Mouse (Mus musculus) CD8-positive naive resting alpha-beta T cell, adult 2 months (primary cell): ENCODE results near the gene Rhox2a.
"Not testable (repeated sequence)": the region's sequence is repeated elsewhere in the genome, so short reads cannot be mapped to it uniquely, and the experiment has no call there.

Source experiments
- DNase-seq, 2 experiments: peaks; one replicate each; pipeline ENCODE4 v3.0.0; 2022; ENCODE audit warnings: low read depth in 2 of 2, low spot score in 2 of 2

Gene Rhox2a

DNA sequence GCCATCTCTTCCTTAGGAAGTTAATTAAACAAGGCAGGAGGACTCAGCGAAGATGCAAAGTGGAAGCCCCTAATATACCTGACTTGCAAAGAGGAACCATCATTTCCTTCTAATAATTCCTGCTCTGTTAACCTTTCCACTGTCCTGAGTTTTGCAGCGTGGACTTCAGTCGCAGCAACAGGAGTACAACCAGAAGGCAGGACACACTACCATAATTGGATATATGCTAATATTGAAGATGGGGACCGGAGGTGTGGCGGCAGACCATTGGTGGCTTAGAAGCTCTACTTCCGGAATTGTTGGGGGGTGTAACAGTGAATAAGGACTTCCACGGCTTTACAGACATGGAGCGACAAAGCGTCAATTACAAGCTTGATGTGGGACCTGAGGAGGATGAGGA, at the start of gene Rhox2a:
Rhox2a (plus strand) TSS at position 301 of the 400 bp plus-strand sequence.
- DNase-seq, result not testable (repeated sequence)

DNA sequence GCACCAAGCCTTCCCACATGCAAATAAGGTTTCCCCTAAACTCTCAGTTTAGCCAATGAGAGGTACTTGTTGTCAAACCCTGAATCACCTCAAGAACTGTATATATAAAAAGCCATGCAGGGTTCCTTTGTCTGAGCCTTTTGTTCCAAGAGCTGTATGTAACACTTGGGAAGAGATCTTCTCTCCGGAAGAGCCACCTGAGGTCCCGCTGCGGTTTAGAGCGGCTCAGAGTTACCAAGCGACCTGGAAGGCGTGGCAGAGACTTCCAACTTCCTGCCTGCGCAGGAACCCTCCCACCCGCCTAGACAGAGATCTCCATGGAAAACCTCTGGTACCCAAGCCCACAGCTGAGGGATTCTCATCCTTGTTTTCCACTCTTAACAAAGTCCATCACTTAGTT, 46.1 kb upstream of the Rhox2a start:
- DNase-seq, result no peak

DNA sequence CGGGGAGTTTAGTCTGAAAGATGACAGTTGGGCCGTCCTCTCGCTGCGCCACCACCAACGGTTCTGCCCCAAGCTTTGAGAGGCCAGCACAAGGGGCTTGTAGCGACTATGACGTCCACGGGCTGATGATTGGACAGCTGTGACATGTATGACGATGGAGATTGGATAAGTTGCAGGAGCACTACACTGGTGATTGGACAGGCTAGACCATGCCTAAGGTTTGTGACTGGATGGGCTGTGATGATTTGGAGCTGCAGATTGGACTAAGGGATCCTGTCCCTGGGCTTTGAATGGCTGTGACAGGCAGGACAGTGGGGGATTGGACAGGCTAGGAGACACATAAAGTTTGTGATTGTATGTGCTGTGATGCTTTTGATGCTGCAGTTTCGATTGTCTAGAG, 33.8 kb upstream of the Rhox2a start, which contains the start of gene Gm9:
Gm9 (minus strand) TSS at position 101 of the 400 bp plus-strand sequence.
- no peak for DNase-seq

DNA sequence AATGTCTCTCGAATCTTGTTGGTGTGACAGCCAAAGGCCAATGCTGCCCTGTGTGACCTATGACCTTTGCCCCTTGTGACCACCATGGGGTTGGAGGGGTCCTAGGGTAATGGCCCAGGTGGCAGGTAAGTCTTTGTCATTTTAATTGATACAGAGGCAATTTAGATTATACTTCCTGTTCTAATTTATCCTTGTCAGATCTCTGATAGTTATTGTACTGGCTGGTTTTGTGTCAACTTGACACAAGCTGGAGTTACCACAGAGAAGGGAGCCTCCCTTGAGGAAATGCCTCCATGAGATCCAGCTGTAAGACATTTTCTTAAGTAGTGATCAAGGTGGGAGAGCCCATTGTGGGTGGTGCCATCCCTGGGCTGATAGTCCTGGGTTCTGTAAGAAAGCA, 22.6 kb upstream of the Rhox2a start, which contains the start of gene Rhox1:
Rhox1 (minus strand) TSS at position 101 of the 400 bp plus-strand sequence.
- DNase-seq, result not testable (repeated sequence)

DNA sequence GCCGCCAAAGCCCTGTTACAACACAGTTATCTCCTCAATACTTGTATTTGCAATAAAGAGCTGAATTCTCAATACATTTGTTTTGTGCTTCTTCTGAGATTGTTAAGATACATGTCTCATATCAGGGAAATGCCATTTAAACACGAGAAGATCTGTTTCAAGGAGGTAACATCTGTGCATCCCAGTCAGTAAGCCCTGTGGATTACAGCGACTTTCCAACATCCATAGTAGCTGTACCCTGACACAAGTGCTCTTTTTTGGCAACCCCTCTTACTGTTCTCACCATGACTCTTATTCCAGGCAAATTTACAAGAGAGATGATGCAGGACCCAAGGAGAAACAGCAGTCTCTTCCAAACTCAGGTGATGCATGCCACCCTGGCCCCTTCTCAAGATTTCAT, 4.8 kb downstream of the Rhox2a start, which contains the start of gene Rhox3a:
Rhox3a (plus strand) TSS at position 301 of the 400 bp plus-strand sequence.
- DNase-seq, result not testable (repeated sequence)

DNA sequence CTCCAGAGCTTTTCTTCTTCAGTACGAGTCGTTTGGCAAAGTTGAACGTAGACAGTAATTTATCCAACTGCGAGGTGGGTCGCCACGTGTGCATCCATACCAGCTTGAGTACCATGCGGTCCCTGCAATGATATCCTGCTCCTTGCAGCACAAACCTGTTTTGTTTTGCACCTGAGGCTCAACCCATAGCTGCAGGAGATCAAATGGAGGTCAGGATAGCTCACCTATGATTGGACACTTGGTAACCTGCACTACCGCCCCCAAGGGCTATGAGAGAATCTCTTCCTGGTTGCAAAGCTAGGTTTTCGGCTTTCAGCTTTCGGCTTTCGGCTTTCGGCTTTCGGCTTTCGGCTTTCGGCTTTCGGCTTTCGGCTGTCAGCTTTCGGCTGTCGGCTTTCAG, 20.3 kb downstream of the Rhox2a start, which contains the start of gene Rhox4a:
Rhox4a (plus strand) TSS at position 301 of the 400 bp plus-strand sequence.
- not testable (repeated sequence) for DNase-seq
